ENCODE assay signal across 11 mouse cellular contexts in the genomic region with DNA sequence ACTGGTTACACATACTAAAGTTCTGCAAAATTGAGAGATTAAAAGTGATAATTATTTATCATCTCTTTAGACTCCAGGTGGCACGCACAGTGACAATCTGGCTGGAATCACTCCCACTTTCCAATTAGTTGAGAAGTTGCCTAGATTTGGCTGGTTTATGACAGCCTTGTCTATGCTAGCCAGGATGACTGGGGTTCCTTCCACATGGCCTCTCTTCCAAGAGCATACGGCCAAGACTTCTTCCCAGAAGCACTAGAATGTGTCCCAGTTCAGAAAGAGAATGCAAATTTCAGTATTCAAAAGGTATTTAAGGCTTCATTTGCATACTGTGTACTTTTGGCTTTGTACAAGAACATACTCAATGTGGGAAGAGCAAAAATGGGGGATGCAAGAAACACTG.
DNase-seq lines count a peak whose midpoint lies in the region; TF ChIP-seq lines count a peak whose summit lies in the region.
"Had no signal": no experiment of that assay in that cellular context is flagged by ENCODE, and none has a peak within 500 bp of the region (broad histone marks: within the 10 kb centered on the region; RNA-seq: fewer than 3 reads in every experiment).

No protein-coding gene starts in this region.

- H3K27ac ChIP-seq in left cerebral cortex, adult 2 months = peak overlapping the region; percentile 30; the same call in 1 of the 2 replicates
- H3K27ac ChIP-seq in gastrocnemius, adult 2 months = no peak overlapping the region
- H3K27ac ChIP-seq: heart, adult 2 months; limb, embryonic 15.5 days had no signal

- intact Hi-C loops in left cerebral cortex, adult 2 months (cut with DNase I) = loop anchor here (5.0 to 10.0 kb wide), 2 partner anchors 156 to 176 kb away; no protein-coding TSS in a partner anchor
- intact Hi-C loops in gastrocnemius, adult 2 months (cut with DNase I) = no loop called here

- peak; percentile 90 for DNase-seq in brain, adult 2 months (ENCODE audit: low read depth, low spot score)
- peak; percentile 44 for DNase-seq in cerebellum, adult 11-12 months
- peak; percentile 38 to 55 for DNase-seq in frontal cortex, postnatal 36 days (ENCODE audit: low spot score in 2 of 2)
- DNase-seq in left cerebral cortex, adult 2 months (ENCODE audit: extremely low spot score in 1 of 2, low spot score in 2 of 2) = peak in 1 of 2 experiments; percentile 20
- no peak for DNase-seq in lung, adult 2 months
- no peak for DNase-seq in gastrocnemius, adult 2 months
- DNase-seq in embryo, embryonic 9.5 days (ENCODE audit: extremely low spot score) = no peak
- DNase-seq: adrenal gland, postnatal 25 days; heart, adult 2 months; kidney, postnatal 10 days had no signal

- WGBS in lung, adult 2 months = 61% methylated on average over 2 of the region's 2 CpGs

- H3K4me3 ChIP-seq in left cerebral cortex, adult 2 months = no peak overlapping the region
- no peak overlapping the region for H3K4me3 ChIP-seq in lung, adult 2 months (replicated peaks; ENCODE audit: extremely low read depth, low read depth, low read length)
- H3K4me3 ChIP-seq in gastrocnemius, adult 2 months = no peak overlapping the region
- H3K4me3 ChIP-seq: heart, adult 2 months; limb, embryonic 15.5 days had no signal

- no peak for TF ChIP-seq CTCF in left cerebral cortex, adult 2 months (IDR thresholded peaks at IDR 0.05)
- TF ChIP-seq CTCF in lung, adult 2 months (IDR thresholded peaks at IDR 0.05; ENCODE audit: insufficient read depth, low read length) = no peak
- TF ChIP-seq CTCF in gastrocnemius, adult 2 months (IDR thresholded peaks at IDR 0.05) = no peak

- H3K4me1 ChIP-seq in lung, adult 2 months (ENCODE audit: control insufficient read depth, insufficient read depth, low read length) = no peaks in the 10 kb centered on the region
- H3K4me1 ChIP-seq: limb, embryonic 15.5 days had no signal

- no peak for TF ChIP-seq POLR2A in lung, adult 2 months (IDR thresholded peaks at IDR 0.05; ENCODE audit: borderline replicate concordance, extremely low read depth, low read depth, low read length)

Comparison
In these comparisons a context has a peak if more than half of its experiments do, and no peak if none do; other contexts are left out.
1. DNase-seq: peak in brain, adult 2 months (single experiment), cerebellum, adult 11-12 months (single experiment) and frontal cortex, postnatal 36 days (2 of 2); none in lung, adult 2 months (single experiment), gastrocnemius, adult 2 months (single experiment) and embryo, embryonic 9.5 days (single experiment).